Mouse (Mus musculus) left cerebral cortex, adult 11 months (tissue): ENCODE results near the gene Six5.
"Not testable (repeated sequence)": the region's sequence is repeated elsewhere in the genome, so short reads cannot be mapped to it uniquely, and the experiment has no call there.

Experiments used
- DNase-seq: peaks from one replicate; pipeline ENCODE4 v3.0.0; 2022; ENCODE audit warnings: low spot score

Gene Six5

GRCm38 (mm10) chr7:19094471-19094825 lies at the start of gene Six5:
Gene Six5, plus strand, starts transcription at chr7:19094594.
- no peak for DNase-seq

DNA sequence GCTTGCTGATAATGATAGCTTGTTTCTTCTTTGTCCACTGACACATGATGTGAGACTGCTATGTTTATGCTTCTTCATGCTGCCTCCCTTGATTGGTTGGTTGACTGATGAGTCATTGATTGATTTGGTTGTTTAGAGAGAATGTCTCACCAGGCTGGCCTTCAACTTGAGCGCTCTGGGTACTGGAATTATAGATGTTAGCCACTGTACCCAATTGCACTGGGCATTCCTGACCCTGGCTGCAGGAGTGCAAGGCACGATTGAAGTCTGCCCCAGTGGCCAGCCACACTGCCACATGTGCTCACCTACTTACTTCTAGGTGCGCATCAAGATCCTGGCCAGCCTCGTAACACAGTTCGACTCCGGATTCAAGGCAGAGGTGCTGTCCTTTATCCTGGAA lies 49.8 kb upstream of the Six5 start:
- DNase-seq = no peak

GRCm38 (mm10) chr7:19046286-19047069 lies 47.9 kb upstream of the Six5 start:
- no peak for DNase-seq

GRCm38 (mm10) chr7:19048006-19048527 lies 46.3 kb upstream of the Six5 start:
- DNase-seq = no peak

DNA sequence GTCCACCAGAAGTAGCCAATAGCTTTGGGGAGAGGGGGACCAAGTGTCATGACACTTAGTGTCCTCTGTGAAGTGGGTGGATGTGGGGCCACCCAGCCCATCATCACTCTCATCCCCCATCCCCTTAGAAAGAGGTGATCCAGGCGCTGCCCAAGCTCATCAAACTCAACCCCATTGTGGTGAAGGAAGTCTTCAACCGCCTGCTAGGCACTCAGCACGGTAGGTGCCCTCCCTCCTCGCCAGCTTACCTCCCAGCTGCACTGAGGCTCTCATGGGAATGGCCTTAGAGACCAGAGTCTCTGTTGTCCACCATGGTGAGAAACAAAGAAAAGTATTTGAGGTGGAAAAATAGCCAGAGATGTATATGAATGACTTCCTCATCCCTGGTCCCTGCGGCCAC lies 45.1 kb upstream of the Six5 start:
- DNase-seq = no peak

DNA sequence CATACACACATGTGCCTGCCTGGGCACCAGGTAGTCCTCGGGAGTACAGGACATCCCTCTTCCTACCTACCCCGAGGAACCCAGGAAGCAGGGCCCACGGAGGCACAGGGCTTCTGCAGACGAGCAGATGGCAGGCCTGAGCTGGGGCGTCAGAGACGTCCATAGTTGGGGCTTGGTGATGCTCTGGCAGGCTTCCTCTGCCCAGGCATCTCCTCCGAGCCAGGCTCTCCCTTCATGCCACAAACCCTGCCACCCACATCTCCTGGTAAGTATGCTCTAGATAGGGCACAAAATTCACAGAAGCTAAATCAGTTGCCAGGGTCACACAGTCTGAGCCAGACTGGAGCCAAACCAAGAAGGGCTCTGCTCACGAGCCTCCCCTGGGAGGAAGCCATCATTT lies 44.2 kb upstream of the Six5 start:
- DNase-seq = no peak

DNA sequence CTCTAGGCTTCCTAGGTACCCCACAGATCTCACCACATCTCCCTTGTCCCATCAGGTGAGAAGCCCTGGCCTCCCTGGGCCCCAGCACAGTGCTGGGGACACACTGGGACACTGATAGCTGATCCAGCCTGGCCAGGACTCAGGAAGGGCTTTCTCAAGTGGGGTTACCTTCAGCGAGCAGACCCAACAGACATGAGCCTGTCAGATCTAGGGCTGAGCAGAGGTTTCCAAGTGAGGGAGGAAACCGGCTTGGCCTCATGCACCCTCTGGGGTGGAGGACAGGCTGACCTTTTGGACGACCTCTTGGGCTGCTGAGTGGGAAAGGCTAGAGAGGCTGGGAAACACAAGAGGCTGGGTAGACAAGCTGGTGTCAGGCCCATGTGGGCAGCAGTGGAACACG lies 43.2 kb upstream of the Six5 start:
- DNase-seq = no peak

- DNase-seq = peak; percentile 51
Observed at GRCm38 (mm10) chr7:19052345-19053135, 41.9 kb upstream of the Six5 start.

- DNase-seq = no peak
Observed at GRCm38 (mm10) chr7:19053136-19053532, 41.3 kb upstream of the Six5 start.

GRCm38 (mm10) chr7:19054047-19054776 lies 40.2 kb upstream of the Six5 start, which contains the start of gene Rsph6a:
Gene Rsph6a, plus strand, starts transcription at chr7:19054690.
- DNase-seq = no peak

GRCm38 (mm10) chr7:19054777-19055076 lies 39.7 kb upstream of the Six5 start:
- no peak for DNase-seq

GRCm38 (mm10) chr7:19055108-19055507 lies 39.3 kb upstream of the Six5 start:
- no peak for DNase-seq

- DNase-seq = no peak
Observed at GRCm38 (mm10) chr7:19057405-19057804, 37.0 kb upstream of the Six5 start.

DNA sequence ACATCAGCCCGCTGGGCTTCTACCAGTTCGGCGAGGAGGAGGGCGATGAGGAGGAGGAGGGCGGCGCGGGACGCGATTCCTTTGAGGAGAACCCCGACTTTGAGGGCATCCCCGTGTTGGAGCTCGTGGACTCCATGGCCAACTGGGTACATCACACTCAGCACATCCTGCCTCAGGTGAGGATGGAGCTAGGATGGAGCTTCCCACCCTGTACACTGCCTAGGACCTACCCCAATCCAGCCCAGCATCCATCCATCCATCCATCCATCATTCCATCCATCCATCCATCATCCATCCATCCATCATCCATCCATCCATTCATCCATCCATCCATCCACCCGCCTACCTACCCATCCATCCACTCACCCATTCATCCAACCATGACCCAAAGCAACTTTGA lies 28.5 kb upstream of the Six5 start:
- DNase-seq = no peak

- DNase-seq = no peak
Observed at GRCm38 (mm10) chr7:19067063-19067462, 27.3 kb upstream of the Six5 start.

DNA sequence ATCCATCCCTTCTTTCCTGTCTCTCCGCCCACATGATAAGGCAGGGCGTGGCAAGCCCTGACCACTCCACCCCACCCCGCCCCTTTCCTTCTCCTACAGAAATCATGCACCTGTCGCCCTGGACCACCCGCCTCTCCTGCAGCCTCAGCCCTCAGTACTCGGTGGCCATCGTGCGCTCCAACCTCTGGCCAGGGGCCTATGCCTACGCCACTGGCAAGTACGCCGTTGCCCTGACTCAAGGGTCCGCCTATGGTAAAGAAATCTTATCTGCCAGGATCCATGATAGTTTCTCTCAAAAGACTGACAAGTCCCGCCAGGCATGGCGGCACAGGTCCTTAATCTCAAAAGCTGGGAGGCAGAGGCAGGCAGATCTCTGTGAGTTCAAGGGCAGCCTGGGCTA lies 26.5 kb upstream of the Six5 start:
- DNase-seq = no peak

GRCm38 (mm10) chr7:19068707-19069106 lies 25.7 kb upstream of the Six5 start:
- DNase-seq = no peak

GRCm38 (mm10) chr7:19069500-19069899 lies 24.9 kb upstream of the Six5 start:
- no peak for DNase-seq

DNA sequence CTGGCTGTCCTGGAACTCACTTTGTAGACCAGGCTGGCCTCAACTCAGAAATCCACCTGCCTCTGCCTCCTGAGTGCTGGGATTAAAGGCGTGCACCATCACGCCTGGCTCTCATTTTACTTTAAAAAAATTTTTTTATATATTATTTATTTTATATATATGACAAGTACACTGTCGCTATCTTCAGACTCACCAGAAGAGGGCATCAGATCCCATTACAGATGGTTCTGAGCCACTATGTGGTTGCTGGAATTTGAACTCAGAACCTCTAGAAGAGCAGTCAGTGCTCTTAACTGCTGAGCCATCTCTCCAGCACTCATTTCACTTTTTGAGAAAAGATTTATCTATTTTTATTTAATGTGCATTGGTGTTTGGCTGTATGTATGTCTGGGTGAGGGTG lies 23.4 kb upstream of the Six5 start:
- not testable (repeated sequence) for DNase-seq

DNA sequence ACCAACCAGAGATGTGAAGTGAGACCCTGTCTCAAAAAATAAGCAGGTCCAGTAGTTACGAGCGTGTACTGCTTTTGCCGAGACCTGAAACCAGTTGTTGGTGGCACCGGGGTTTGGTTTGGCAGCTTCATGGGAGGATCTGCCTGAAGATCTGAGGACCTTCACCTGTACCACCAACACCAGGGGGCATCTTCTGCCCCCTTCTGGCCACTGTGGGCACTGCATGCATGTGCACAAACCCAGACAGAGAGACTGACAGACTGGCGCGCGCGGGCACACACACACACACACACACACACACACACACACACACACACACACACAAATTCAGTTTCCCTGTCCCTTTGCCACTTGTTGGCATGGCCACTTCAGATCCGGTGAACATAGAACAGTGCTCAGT lies 20.9 kb upstream of the Six5 start:
- no peak for DNase-seq

DNA sequence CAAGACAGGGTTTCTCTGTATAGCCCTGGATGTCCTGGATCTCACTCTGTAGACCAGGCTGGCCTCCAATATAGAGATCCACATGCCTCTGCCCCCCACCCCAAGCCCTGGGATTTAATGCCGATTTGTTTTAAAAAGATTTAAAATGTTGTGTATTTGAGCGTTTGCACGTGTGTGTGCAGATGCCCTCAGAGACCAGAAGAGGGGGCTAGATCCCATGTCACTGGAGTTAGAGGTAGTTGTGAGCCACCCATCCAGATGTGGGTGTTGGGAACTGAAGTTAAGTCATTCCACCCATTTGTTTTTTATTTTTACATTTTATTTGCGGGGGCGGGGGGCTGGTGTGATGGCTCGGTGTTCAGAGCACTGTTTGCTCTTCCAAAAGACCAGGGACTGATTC lies 19.9 kb upstream of the Six5 start:
- no peak for DNase-seq

- no peak for DNase-seq
Observed at GRCm38 (mm10) chr7:19075231-19075630, 19.2 kb upstream of the Six5 start.
